Mouse (Mus musculus) heart, postnatal 14 days (tissue): Measurements from ENCODE around the gene Cdk5. TPM values are rescaled to one million over a fixed set of nuclear protein-coding genes. Genes with fewer than 3 reads are reported as not detected.

Experiments used
- DNase-seq, 2 experiments: peaks; one replicate each; pipeline ENCODE4 v3.0.0; 2021 to 2022
- intact Hi-C: fragments of 180-260 bp; cut with DNase I; formaldehyde crosslinking; loops from one replicate; pipeline ENCODE4 v1.15.1; 2025
- total RNA-seq, 2 experiments: library from RNA; stranded (reverse); gene quantifications; 2 replicates each; pipeline ENCODE4 v1.2.3; 2021

The Cdk5 gene
- total RNA-seq, 2 experiments from 2014 or later, result 22.5 to 23.4 TPM

- intact Hi-C loops, result no loop called here
- no peak for DNase-seq
Measured at GRCm38 (mm10) chr5:24441187-24441586, 17.9 kb upstream of the Cdk5 start.

GRCm38 (mm10) chr5:24433993-24434392 lies 10.7 kb upstream of the Cdk5 start:
- no peak for DNase-seq
- intact Hi-C loops, result no loop called here

DNA sequence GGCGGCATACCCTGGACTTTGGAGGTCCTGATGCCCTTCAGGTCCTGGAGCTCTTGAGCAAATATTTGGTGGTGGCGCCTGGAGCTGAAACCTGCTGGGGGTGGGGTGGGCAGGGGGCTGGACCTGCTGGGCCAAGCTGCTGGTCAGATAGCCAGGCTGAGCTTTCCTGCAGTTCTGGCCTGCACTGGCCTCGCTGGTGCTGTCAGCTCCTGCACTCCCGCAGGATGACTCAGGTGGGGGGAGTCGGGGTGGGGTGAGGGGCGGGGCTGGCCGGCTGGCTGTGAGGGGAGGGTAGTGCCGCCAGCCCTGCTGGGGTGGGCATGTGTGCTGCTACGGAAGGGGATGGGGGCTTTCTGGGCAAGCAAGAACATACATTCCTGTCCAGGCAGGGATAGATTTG lies 5.3 kb upstream of the Cdk5 start:
- no peak for DNase-seq
- intact Hi-C loops, result no loop called here

- intact Hi-C loops, result loop anchor here (2.0 kb wide), 1 partner anchor 15 kb away; no protein-coding TSS in a partner anchor
- DNase-seq, result no peak
Measured at GRCm38 (mm10) chr5:24427981-24428402, 4.7 kb upstream of the Cdk5 start.

- intact Hi-C loops, result loop anchor here (2.0 kb wide), 1 partner anchor 16 kb away; no protein-coding TSS in a partner anchor
- no peak for DNase-seq
Measured at GRCm38 (mm10) chr5:24427285-24427633, 3.9 kb upstream of the Cdk5 start.

GRCm38 (mm10) chr5:24426556-24427284 lies 3.4 kb upstream of the Cdk5 start:
- intact Hi-C loops, result loop anchor here (2.0 kb wide), 1 partner anchor 16 kb away; no protein-coding TSS in a partner anchor
- DNase-seq, result no peak

DNA sequence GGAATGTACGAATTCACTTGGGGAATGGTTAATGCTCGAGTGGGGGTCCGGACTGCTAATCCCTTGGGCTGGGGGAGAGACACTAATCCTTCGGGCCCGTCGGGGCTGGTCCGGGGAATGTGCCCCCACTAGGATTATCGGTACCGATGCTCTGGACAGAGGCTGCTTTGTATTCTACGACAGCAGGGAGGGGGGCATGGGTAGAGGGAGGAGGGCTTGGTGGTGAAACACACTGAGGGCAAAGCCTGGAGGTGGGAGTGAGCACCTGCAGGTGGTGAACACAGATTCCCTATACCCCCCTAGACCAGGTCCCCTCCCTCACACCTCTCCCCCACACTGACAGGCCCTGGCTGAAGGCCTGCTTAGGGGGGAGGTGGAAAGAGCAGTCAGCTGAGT lies 2.7 kb upstream of the Cdk5 start:
- peak in 1 of 2 experiments; percentile 25 for DNase-seq
- intact Hi-C loops, result loop anchor here (2.0 kb wide), 1 partner anchor 17 kb away; no protein-coding TSS in a partner anchor

DNA sequence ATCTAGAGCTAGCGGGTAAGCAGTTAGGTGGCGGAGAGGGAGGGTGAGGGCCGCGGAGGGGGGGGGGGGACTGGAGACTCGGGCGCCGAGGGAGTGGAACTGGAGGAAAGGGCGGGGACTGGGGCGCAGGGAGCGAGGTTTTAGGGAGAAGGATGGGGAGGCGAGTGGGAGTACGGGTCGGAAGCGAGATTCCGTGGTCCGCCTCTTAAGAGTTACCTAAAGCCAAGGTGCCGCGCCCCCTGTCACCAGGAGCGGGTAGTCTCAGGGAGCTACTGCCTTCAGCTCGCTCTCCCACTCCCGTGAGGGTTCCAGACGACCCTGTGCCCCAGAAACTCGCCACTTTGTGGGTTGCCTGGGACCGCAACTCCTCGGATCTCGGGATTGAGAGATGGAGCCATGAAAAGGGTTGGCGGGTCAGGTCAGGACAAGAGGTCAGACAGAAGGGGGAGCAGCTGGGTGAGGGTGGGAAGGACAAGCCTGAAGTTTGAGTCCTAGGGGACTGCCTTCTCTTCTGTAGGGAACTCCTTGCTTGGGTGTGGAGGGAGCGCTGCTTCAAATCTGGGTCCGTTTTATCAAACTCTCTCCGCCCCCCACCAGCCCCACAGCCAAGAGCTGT lies 2.2 kb upstream of the Cdk5 start:
- intact Hi-C loops, result loop anchor here (2.0 kb wide), 2 partner anchors 17 to 45 kb away; no protein-coding TSS in a partner anchor

DNA sequence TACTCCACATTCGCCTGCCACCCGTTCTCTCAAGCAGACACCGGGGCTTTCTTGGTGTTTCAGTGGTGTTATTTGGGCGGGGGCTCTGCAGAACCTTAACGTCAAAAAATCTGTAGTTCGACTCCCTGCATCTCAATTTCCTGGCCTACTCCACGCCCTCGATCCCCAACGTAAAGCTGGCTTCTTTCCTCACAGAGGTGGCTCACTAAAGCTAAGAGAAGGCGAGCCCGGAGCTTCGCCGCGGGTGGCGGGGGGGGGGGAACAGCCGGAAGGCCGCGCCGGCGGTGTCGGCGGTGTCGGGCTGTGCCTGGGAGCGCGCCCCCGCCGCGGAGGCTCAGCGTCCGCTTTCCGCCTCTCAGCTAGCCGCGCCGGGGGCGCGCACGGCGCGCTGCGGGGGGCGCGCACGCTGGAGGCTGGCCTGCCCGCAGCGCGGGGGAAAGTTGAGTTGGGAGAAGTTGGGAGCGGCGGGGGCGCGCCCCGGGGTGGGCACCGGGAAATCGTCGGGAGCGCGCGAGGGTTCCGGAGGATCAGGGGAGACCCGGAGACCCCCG lies 1.6 kb upstream of the Cdk5 start:
- DNase-seq, result peak; percentile 89 to 93
- intact Hi-C loops, result loop anchor here (2.0 kb wide), 1 partner anchor 46 kb away; no protein-coding TSS in a partner anchor

More for the DNA sequence above, 2.2 kb upstream of the Cdk5 start:
- DNase-seq, result no peak

DNA sequence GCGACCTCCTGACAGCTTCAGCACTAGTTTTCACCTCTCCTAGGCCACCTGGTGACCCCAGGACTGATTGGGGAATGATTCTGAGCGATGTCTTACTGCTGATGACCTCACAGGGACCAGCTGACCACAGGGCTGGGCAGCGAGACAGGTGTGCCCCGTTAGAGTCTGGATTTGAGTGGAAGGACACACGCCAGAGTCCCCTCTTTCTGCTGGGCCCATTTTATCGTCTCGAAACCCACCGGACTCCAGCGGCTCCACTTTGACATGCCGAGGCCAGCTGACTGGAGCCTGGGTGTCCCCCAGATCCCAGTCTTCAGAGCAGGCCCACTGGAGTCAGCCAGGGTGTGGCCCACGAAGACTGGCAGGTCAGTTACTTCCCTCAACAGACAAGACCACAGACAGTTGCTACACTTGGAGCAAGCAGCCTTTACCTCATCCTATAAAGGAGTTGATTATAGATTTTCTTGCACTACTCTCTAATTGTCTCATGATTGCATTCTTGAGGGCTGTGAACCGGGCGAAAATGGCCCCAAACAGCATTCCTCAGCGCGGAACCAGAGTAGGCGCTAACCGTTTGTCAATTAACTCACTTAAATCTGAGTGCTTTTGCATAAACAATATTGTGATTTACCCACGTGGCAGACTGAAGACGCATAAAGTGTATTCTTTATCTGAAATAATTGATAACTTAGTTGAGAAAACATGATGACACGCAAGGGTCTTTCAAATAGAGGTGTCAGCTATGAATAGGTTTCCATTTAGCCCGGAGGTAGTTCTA lies 863 bp upstream of the Cdk5 start:
- DNase-seq, result no peak
- intact Hi-C loops, result loop anchor here (2.0 kb wide), 1 partner anchor 47 kb away; no protein-coding TSS in a partner anchor

DNA sequence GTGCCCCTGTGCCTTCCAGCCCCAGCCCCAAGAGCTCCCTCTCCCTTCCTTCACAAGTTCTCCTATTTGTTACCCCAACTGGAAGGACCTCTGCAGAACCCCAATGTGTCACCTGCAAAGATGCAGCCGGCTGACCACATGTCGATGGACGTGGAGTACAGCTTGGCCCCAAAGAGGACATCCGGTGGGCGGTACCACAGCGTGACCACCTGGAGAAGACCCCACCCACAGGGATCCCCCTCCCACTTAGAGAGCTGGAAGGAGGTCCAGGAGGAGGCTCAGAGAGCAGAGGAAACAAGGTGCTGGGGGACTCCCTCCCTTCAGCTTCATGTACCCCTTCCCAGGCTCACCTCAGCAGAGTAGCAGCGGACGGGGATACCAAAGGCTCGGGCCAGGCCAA lies 2.9 kb downstream of the Cdk5 start:
- no peak for DNase-seq
- intact Hi-C loops, result no loop called here

DNA sequence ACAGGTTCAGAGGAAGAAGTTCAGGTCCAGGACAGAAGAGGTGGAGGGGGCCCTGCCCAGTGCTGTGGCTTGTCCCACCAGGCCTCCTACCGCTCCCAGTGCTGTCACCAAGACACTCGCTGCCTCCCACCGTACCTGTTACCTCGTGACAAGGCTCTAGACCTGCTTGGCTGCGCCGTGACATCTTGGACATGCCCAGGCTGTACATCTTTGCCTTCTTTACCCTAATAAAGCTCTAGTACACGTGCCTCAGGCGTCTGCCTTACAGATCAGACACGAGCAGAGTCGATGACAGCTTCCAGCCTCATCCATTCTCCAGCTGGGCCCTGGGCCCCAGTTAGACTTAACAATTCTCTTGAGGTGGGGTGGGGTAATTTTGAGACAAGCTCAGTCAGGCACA lies 5.7 kb downstream of the Cdk5 start:
- DNase-seq, result no peak
- intact Hi-C loops, result loop anchor here (2.0 to 5.0 kb wide), 2 partner anchors 35 to 53 kb away; partner anchors contain the start of gene Agap3

- peak; percentile 59 to 78 for DNase-seq
- intact Hi-C loops, result loop anchor here (2.0 to 5.0 kb wide), 2 partner anchors 36 to 55 kb away; partner anchors contain the start of gene Agap3
Measured at GRCm38 (mm10) chr5:24416222-24416736, 7.1 kb downstream of the Cdk5 start.

GRCm38 (mm10) chr5:24413938-24414337 lies 9.4 kb downstream of the Cdk5 start:
- no peak for DNase-seq
- intact Hi-C loops, result no loop called here

DNA sequence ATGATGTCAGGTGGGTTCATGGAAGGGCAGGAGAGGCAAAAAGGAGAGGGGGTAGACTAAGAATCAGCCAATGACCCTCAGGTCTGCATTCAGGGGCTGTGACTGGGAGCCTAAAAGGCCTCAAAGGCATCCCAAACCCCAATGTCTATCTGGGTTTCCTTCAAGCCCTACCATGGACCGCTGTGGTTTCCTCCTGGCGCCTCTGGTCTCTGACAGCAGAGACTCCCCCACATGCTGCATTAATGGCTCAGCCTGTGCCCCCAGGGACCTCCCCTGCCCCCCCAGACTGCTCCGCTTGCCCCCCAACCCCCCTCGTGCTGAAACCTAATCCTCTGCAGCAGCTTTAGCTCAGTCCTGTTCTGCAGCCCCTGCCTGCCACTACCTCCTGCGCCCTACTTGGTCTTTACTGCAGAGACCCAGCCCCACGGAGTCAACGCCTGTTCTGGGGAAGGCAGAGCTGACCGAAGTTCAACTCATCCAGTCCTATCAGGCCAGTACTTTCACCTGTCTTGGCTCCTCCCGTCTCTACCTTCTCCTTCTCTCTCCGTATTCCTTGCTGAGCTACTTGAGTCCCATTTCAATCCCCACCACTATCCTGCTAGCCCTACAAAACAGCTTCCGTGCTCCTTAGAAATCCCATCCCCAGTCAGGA lies 10.2 kb downstream of the Cdk5 start, which contains the start of gene Asic3:
Asic3 (plus strand) TSS at position 351 of the 652 bp plus-strand sequence.
- intact Hi-C loops, result no loop called here

DNA sequence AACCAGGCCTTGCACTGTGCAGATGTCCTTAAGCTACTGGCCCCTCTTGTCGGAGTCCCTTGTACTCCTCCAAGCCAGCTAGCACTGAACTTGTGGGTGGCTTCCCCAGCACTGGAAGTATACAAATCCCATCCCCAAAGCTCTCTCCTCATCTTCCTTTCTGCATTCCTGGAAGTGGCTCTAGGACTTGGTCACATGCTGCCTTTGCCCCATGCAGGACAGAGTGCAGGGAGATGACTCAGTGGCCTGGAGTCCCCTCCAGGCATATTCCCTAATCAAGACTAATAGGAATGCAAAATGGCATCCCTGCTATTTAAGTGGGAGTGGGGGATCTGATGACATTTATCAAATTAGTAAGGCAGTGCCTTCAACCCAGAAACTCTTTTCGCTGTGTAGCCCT lies 11.3 kb downstream of the Cdk5 start:
- intact Hi-C loops, result no loop called here
- DNase-seq, result no peak

More for the DNA sequence above, 10.2 kb downstream of the Cdk5 start, which contains the start of gene Asic3:
- no peak for DNase-seq

GRCm38 (mm10) chr5:24409466-24409865 lies 13.9 kb downstream of the Cdk5 start:
- no peak for DNase-seq
- intact Hi-C loops, result no loop called here

- peak in 1 of 2 experiments; percentile 41 for DNase-seq
- intact Hi-C loops, result no loop called here
Measured at GRCm38 (mm10) chr5:24408651-24409050, 14.7 kb downstream of the Cdk5 start.

DNA sequence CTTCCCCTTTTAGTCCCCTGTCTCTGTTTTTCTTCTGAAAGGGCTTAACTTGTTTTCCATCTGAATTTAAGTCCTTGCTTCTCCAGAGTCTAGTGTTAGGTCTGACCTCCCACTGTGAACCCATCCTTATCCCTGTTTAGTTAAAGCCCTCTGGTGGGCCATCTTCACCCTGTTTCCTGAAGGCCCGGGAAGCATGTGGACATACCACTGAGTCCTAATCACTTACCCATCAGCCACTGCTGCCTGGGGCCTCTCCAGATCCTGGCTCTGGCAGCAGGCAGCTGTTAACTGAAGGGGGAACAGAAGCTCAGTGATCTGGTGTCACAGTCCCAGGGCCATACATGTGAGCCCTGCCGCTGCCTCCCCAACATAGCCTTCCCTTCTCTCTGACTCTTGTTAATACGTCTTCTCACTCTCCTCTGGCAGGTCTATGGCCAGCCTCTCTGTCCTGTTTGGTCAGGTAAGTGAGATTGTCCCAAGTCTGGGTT lies 17.9 kb downstream of the Cdk5 start:
- no peak for DNase-seq
- intact Hi-C loops, result no loop called here
